Mouse (Mus musculus) left cerebral cortex, adult 11 months (tissue): ENCODE data around the gene Aldh1a3.
A peak's percentile ranks its signal among the peaks of the same experiment; 100 is the strongest.

ENCODE experiments used
- DNase-seq: peaks from one replicate; pipeline ENCODE4 v3.0.0; 2022; ENCODE audit warnings: low spot score

Gene Aldh1a3

DNA sequence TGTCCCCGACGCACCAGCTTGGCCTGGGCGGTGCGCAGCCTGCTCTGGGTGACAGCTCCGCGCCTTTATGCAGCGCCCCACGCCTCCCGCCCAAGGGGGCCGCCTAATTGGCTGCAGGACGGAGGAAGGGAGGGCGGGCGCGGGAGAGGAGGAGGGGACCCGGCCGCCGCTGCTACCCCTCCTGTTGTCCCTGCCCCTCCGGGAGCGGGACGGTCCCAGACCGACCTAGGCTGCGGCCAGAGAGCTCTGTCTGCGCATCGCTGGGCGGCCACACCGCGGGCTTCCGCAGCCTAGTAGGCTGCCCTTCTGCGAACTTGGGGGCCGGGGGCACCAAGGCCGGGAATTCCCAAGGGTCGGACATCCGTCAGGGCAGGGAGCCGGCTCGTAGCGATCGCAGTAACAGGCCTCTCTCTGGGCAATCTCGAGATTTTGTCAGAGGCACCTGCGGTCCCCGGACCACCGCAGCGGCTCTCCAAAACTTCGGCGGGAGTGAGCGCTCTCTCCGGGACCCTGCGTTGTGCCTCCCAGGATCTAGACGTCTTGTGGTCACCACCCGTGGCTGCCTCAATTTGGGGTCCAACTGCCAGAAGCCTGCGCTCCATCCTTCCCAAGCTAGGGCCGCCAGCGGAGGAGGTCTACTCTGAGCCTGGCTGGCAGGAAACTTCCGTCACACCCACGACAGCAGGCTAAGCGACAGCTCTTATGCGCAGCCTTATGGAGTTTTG, at the start of gene Aldh1a3:
TSS of gene Aldh1a3 (minus strand) at position 81 of the 725 bp plus-strand sequence.
- no peak for DNase-seq

GRCm38 (mm10) chr7:66476289-66476688, 49.0 kb upstream of the Aldh1a3 start:
- DNase-seq: no peak

- no peak for DNase-seq
Observed at GRCm38 (mm10) chr7:66471641-66472216, 44.4 kb upstream of the Aldh1a3 start.

DNA sequence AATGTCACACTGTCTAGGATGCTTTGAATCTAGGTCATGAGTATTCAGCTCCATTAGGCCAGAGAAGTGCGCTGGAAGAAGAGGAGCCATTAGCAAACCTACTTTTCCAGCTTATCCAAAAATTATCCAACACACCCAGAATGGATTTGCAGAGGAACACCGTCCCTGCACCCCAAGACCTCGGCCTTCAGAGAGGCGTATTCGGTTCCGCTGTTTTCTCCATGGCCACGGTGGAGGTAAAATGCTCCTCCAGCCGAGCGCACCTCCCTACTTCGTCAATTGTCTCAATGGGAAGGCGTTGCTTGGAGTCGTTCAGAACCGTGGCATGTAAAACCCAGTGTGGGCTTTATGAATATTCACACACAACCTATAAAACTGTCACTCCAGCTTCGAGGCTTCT, 39.3 kb upstream of the Aldh1a3 start:
- no peak for DNase-seq

DNA sequence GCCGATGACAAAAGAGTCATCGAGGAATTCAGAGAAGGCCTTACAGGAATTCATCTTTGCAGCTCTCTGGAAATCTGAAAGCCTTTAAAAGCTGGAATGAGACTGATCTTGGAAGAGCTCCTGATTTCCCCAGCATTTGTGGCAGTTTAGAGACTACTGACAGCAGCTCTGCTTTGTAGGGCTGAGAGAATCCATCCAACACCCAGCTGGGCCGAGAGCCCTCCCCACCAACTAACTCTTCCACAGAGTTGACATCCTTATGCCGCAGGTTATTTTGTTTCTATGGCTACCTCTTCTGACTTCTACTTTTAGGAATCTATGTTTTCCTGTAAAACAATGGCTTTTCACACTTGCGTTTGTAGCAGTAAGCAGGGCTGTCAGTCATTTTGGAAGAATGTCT, 37.9 kb upstream of the Aldh1a3 start:
- no peak for DNase-seq

DNA sequence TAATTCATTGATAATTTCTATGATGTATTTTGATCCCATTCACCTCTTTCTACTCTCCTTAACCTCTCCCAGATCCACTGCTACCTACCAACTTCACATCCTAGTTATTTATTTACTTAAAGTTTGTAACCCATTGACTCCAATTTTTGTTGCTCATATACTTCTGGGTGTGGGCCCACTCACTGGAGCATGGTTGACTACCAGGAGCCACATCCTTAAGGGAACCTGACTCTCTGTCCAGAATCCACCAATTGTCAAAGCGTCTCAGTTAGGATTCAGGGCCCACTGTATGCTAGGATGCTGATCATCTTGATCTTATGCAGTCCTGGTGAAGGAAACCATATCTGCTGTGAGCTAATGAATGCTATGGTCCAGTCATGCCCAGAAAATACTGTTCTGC, 35.8 kb upstream of the Aldh1a3 start:
- DNase-seq: no peak

DNA sequence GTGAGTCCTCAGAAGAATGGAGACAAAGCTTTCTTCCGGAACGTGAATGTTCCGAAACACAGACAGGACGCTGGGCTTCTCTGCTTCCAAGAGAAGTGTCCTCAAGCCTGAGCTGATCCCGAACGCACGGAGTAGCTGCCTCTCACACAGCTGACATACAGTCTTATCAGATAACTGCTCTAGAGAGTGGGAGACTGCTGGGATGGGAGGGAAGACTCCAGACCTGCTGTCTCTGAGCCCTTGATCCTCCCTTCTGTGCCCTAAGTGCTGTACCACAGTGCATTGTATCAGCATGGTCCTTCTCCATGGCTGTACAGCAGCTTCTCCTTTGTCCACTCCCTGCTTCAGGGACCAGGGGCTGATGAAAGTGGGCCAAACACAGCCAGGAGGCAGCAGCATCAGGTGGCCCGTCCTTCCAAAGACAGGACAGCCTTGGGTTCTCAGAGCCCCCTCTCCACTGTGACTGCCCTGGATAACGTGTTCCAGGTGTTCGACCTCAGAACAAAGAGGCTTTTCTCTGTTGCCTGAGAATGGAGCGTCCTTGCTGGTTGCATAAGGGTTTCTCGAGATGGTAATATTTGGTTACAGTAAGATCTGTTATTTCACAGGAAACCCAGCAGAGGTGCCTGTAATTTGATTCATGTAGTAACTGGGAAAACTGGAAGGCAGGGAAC, 24.4 kb upstream of the Aldh1a3 start:
- DNase-seq: no peak

- no peak for DNase-seq
Observed at GRCm38 (mm10) chr7:66449971-66450752, 22.8 kb upstream of the Aldh1a3 start.

DNA sequence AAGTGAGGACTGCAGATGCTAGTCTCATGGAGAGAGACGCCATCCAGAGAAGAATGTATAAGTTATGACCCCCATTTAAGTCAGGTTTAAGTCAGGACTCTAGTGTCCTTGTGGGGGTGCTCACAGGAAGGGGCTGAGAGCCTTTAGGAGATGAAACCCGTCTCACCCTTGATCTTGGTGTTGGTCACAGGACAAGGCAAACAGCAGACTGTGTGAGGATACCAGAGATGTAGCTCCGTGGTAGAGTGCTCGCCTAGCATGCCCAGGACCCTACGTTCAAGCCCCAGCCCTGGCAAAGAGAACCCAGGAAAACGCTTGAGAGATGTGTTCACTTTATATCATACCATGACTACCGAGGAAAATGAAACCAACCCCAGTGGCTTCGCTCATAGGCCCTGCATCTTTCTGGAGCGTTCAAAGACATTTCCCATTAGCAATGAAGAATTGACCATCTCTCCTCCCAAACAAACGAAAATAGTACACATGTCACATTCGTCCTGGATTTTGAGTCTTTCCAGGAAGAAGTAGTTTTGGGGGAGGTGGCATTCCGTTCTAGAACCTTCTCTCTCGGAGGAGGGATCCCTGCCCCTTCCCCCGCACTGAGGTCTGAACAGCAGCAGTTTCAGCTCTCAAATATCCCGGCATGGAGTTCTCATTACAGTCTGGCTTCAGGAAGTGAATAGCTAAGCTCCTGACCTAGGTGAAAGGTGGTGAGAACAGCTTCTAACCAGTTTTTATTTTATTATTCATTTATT, 21.6 kb upstream of the Aldh1a3 start:
- no peak for DNase-seq

GRCm38 (mm10) chr7:66448304-66448703, 21.0 kb upstream of the Aldh1a3 start:
- DNase-seq: no peak

GRCm38 (mm10) chr7:66446860-66447259, 19.5 kb upstream of the Aldh1a3 start:
- DNase-seq: no peak

GRCm38 (mm10) chr7:66445117-66445905, 18.0 kb upstream of the Aldh1a3 start:
- DNase-seq: no peak

- DNase-seq: no peak
Observed at GRCm38 (mm10) chr7:66444706-66445105, 17.4 kb upstream of the Aldh1a3 start.

DNA sequence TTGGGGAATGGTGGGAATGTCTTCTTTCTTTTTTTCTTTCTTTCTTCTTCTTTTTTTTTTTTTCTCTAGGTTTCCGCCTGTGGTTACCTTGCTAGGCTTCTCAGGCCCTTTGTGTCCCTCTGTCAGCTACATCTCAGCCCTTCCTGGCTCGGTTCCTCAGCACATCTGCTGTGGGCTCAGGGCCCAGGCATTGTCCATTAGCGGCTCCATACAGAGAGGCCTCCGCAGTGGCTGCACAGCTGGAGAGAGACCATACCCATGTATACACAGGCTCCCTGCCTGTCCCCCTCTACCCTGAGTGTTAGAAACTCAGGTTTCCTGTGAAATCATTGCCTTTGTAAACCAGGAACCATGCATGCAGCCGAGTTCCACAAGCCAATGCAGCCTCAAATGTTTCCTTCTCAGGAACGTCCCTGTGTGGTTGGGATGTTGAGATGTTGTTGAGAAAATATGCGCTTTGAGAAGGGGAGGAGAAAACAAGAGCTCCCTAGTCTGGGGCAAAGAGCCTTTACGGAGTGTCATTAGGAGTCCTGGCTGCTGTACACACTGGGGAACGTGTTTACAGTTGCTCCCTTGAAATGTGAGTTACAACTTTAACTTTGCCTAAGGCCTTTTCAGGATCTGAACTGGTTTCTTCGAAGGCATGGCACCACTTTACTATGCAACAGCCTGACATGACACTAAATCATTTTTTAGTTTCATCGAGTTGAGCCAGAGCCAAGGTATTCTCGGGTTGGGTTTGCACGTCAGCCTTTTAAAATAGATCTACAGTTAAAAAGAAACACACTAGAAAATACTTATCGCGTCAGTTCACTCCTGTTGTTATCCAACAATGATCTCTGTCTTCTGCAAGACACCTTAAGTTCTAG, 15.4 kb upstream of the Aldh1a3 start:
- no peak for DNase-seq

DNA sequence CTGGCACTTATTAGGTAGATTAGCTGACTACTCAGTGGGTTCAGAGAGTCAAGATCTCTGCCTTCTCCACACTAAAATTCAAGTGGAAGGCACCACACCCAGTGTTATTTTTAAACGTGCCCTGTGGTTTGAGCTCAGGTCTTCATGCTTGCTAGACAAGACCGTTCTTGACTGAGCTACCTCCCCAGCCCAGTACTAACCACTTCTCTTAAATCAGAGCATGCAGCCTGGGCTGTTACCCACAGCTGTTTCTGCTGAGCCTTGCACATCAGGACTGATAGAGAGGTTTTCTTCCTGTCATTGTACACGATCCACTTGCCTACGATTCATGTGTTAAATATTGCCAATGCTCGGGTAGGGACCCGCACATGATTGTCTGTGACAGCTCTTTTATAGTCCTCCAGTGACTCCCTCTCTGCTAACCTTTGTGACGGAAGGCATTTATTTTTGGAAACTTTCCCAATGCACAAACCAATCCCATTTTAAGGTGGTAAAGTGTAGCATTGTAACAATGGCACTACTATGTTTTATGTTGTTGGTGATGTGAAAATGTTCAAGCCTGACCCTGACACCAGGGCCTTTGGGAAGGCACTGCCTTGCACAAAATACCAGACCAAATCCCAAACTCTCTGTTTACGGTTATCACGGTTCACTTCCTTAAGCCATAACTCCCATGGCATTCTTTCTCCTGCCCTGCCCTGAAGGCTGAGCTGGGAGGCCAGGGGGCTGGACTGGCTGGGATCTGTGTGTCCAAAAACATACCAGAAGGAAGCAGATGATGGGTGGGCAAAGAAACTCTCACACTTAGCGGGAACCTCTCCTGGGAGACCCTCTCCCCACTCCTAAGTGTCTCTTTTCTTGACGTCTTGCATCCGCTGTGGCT, 11.7 kb upstream of the Aldh1a3 start:
- no peak for DNase-seq

DNA sequence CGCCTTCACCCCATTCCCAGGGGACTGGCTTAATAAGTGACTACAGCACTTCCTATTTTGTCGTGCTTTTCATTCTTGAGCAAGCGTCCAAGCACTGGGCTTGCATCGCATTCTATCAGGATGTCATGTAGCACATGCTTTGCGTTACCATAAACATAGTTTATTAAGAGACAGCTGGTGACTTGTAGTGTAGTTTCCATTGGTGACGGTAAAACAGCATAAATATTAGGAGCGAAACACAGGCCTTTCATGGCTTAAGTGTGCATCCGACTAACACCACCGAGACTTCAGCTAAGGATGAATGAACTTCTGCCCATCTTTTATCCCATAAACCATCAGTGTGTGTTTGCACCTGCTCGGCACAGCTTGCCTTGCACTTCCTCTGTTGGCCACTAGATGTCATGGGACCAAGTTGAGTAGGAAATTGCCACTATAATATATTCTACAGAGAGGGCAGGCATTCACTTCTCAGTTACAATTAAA, 7.2 kb upstream of the Aldh1a3 start:
- peak; percentile 22 for DNase-seq

DNA sequence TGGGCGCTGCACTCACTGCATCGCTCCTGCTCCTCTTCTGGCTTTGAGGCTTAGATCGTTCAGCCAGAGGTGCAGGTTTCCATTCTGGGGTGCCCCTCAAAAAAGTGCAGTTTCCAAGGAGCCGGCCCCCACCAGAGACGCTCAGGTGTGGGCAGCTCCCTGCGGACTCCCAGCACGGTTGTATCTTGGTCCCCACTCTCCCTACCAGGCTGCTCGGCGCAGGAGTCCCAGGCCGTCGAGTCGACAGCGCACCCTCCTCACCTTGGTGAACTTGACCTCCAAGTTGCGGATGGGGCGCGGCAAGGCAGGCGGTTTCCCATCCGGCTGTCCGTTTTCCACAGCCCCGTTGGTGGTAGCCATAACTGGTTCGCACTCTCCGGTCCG, 272 bp downstream of the Aldh1a3 start:
- DNase-seq: no peak

- DNase-seq: no peak
Observed at GRCm38 (mm10) chr7:66421903-66422302, 5.4 kb downstream of the Aldh1a3 start.

DNA sequence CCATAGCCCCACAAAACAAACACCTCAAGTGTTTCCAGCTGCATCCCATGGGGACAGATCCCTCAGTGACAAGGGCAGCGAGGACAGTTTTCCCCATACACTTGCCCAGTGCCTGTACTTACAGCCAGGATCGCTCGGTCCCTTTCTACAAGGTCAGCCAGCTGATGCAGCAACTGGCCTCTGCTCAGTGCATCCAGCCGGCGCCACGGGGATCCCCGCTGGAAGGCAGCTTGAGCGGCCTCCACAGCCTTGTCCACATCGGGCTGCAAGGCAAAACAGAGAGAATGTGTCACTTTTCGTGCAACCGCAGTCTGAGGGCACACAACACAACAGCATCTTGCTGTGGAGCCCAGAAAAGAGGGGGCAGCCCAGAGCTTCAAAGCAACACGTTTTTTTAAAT, 8.3 kb downstream of the Aldh1a3 start:
- no peak for DNase-seq
